Mouse (Mus musculus): ENCODE measurements at regions not wholly inside any gene's neighbourhood (a gene's known extent, or its start where the extent isn't known, plus 50 kb on each side); places are given as distances from the start of the nearest gene placed in this dataset.
A peak's percentile ranks its signal among the peaks of the same experiment; 100 is the strongest.

DNA sequence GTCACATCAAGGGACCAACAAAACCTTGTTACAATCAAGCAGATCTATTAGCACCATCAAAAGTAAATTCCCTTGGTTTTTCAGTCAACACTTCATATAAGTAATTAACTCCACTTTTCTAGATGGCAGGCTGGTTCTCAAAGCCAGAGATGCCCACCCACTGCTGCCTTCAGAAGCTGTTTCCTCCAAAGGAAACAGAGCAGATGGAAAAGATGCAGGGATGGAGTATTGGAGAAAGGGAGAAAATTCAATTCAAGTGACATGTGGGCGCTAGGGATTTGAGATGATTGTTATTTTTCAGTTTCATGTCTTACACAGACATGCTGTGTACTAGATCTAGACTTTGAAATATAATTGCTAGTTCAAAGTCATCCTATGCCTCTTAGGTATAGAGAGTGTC, 705.1 kb downstream of the Edem1 start:
- Histone ChIP-seq H3K4me3 (no peak overlapping the region), H3K27ac (no peak overlapping the region), H3K4me2 (no peak overlapping the region), H3K4me1 (no peaks in the 10 kb centered on the region), H3K9ac (no peak overlapping the region), H3K27me3 (replicated peaks) (no peaks in the 10 kb centered on the region), H3K36me3 (replicated peaks) (no peaks in the 10 kb centered on the region), H3K9me3 (no peaks in the 10 kb centered on the region)
- 67% methylated on average over 1 of the region's 1 CpGs for WGBS
- no peak for ATAC-seq (replicated peaks)

DNA sequence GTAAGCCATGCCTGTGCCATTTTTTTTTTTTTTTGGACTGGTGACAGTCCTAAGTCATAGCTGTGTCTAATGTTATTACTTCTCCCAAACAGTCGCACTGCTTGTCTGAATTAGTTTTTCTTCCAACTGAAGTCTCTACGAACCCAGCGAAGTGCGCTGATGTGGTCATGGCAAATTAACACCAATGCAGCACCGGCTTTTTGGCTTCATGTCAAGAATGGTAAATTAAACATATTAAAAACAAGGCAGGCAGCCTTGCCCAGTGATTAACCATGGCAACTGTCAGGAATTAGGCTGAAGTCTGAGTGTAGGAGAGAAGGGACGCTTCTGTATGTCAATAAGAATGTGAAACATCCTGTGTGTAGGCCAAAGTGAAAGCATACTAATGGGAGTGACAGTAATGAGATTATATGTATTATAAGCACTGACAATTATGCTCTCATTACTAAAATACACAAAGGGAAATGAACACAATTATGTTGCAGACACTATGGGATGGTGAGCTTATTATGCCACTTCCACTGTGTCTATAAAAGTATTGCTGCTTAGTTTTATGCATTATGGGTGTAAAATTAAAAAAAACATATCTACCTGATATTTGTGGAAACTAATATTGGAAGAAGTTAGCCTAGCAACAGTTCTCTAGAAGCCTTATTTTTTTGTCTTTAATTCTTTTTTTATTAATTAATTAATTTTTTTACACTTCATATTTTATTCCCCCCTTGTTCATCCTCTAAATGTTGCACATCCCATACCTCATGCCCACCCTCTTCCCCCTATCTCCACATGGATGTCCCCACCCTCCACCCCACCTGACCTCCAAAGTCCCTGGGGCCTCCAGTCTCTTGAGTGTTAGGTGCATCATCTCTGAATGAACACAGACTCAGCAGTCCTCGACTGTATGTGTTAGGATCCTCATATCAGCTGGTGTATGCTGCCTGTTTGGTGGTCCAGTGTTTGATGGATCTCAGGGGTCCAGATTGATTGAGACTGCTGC, 714.8 kb downstream of the Edem1 start:
- WGBS, result 26% methylated on average over 7 of the region's 7 CpGs
- Histone ChIP-seq H3K9ac (no peak overlapping the region), H3K27ac (no peak overlapping the region), H3K27me3 (replicated peaks) (0 out of 2 replicates have a peak, but pooled peaks cover 6% of the 10 kb centered on the region), H3K9me3 (no peaks in the 10 kb centered on the region), H3K4me1 (no peaks in the 10 kb centered on the region), H3K36me3 (replicated peaks) (no peaks in the 10 kb centered on the region), H3K4me3 (no peak overlapping the region), H3K4me2 (no peak overlapping the region)
- ATAC-seq (replicated peaks), result peak; percentile 94

DNA sequence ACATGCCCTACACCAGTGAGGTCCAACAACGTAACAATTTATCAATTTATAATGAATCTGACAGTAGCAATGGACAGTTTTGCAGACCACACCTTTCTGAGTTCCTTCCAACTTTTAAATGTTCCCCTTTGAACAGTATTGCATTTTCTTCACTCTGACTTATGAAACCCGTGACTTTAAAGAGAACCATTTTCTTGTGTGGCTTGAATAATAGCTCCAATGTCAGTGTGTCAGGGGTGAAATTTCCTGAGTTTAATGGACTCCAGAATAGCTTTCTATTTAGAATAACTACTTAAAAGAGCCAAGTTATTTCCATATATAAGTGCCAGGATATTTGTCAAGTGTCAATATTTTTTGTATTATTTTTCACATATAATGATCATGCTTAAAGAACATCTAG, 723.9 kb downstream of the Edem1 start:
- H3K9me3 ChIP-seq, result no peaks in the 10 kb centered on the region
- ATAC-seq (replicated peaks), result no peak
- 91% methylated on average over 2 of the region's 2 CpGs for WGBS
- no peak overlapping the region for H3K9ac ChIP-seq
- H3K4me2 ChIP-seq, result no peak overlapping the region
- H3K4me1 ChIP-seq, result no peaks in the 10 kb centered on the region
- no peak overlapping the region for H3K4me3 ChIP-seq
- no peaks in the 10 kb centered on the region for H3K36me3 ChIP-seq (replicated peaks)
- no peak overlapping the region for H3K27ac ChIP-seq
- H3K27me3 ChIP-seq (replicated peaks), result no peaks in the 10 kb centered on the region

All from midbrain, embryonic 15.5 days (tissue).